Mouse (Mus musculus) liver, embryonic 12.5 days (tissue): Measurements from ENCODE around the gene Tdp2. TPM values are rescaled to one million over a fixed set of nuclear protein-coding genes. Genes with fewer than 3 reads are reported as not detected.
A peak's percentile ranks its signal among the peaks of the same experiment; 100 is the strongest.
"Not testable (repeated sequence)": the region's sequence is repeated elsewhere in the genome, so short reads cannot be mapped to it uniquely, and the experiment has no call there.

ENCODE experiments used
- ATAC-seq: fragments of 200-750 bp; cut with Nextera tagmentation; 2 replicates; pipeline ENCODE4 v1.8.0; 2017; ENCODE audit warnings: moderate number of reproducible peaks, mild to moderate bottlenecking, moderate library complexity
- H3K27ac ChIP-seq: fragments of 300-500 bp; sonication (generic); 2 replicates; pipeline ENCODE4 v1.5.1; 2016; ENCODE audit warnings: mild to moderate bottlenecking
- H3K27me3 ChIP-seq: fragments of 300-500 bp; sonication (generic); replicated peaks from 2 replicates; pipeline ENCODE4 v1.6.1; 2016; ENCODE audit warnings: mild to moderate bottlenecking, moderate library complexity
- H3K36me3 ChIP-seq: fragments of 300-500 bp; sonication (generic); 2 replicates; pipeline ENCODE4 v1.6.1; 2016; ENCODE audit warnings: mild to moderate bottlenecking, moderate library complexity
- H3K4me1 ChIP-seq: fragments of 300-500 bp; sonication (generic); 2 replicates; pipeline ENCODE4 v1.6.1; 2016
- H3K4me2 ChIP-seq: fragments of 300-500 bp; sonication (generic); 2 replicates; pipeline ENCODE4 v1.6.1; 2016; ENCODE audit warnings: mild to moderate bottlenecking, moderate library complexity
- H3K4me3 ChIP-seq: fragments of 300-500 bp; sonication (generic); 2 replicates; pipeline ENCODE4 v1.5.1; 2016; ENCODE audit warnings: mild to moderate bottlenecking, moderate library complexity
- H3K9ac ChIP-seq: fragments of 300-500 bp; sonication (generic); 2 replicates; pipeline ENCODE4 v1.6.1; 2016; ENCODE audit warnings: mild to moderate bottlenecking, moderate library complexity
- H3K9me3 ChIP-seq: fragments of 300-500 bp; sonication (generic); replicated peaks from 2 replicates; pipeline ENCODE4 v1.6.1; 2016; ENCODE audit warnings: mild to moderate bottlenecking, moderate library complexity
- WGBS: fragments of 180-500 bp; shearing (Covaris S2); methylation state at CpG from one replicate; pipeline ENCODE4 v1.1.7; 2016; ENCODE audit not compliant: insufficient replicate concordance; 5-methylcytosine and 5-hydroxymethylcytosine counted together
- polyA plus RNA-seq: library from polyadenylated mRNA; unstranded; fragments of >200 nt; fragmentation: Nextera tagmentation; extraction: Ambion mirVana; gene quantifications from 2 replicates; pipeline ENCODE4 v1.2.1, GENCODE M21; 2016

Gene Tdp2
- polyA plus RNA-seq, 1 experiment from 2014 or later, result 40.5 TPM

DNA sequence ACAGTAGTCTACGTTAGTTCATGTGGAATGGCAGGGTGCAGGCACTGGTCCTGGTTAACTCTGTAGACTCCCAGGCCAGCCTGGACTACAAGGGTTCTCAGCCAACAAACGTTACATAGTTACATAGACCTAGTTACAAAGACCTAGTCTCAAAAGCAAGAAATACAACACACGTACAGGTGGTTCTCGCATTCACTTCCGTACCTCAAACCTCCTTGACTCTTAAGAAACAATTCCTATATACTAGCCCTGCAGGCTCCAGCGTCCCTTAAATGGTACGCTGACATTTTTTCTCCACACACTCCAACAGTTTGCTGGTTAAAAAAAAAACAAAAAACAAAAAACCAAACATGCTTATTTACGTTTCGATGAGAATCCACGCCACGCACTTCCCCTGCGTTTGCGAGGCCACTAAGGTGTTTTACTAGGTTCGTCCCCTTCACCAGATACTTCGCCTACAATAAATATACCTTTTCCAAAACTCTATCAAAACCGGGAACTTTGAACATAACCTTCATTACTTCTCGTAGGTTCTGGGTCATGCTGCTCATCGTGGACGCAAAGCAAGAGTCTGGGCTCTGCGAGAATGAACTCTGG is 625 bp upstream of the Tdp2 start:
- Histone ChIP-seq H3K9me3 (no peaks in the 10 kb centered on the region), H3K27ac (peak overlapping the region; percentile 98), H3K36me3 (peaks cover 6% of the 10 kb centered on the region), H3K4me3 (peak overlapping the region; percentile 97), H3K9ac (peak overlapping the region; percentile 98), H3K4me2 (peak overlapping the region; percentile 78), H3K4me1 (peaks cover 25% of the 10 kb centered on the region), H3K27me3 (no peaks in the 10 kb centered on the region)
- ATAC-seq, result peak; percentile 5; the same call in 1 of the 2 replicates
- WGBS, result 2% methylated on average over 20 of the region's 20 CpGs

DNA sequence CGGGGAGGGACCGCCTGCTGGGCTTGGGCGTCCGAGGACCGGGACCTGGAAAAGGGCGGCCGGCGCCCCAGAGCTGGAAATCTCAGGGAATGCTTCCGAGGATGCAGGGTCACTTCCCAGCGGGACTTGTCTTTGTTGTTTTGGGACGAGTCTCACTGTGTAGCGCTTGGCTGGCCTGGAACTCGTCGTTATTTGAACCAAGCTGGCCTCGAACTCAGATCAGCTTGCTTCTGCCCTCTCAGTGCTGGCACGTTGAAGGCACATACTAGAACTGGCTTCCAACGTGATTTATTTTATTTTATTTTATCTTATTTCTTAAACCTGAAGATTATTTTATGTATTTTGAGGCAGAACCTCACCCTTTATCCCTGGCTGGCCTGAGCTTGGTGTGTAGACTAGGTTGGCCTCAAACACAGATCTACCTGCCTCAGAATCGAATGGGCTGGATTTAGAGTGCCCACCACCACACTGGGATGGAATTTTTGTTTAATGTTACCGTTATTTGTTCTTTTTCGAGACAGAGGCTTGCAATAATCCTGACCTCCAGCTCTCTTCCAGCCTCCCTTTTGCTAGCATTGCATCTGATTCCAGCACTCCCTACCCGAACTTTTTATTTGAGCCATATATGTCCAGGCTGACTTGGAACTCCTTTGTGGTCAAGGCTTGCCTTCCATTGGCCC is 792 bp downstream of the Tdp2 start:
- peak overlapping the region; percentile 97 for H3K4me3 ChIP-seq
- peak overlapping the region; percentile 98 for H3K27ac ChIP-seq
- H3K4me1 ChIP-seq, result peaks cover 32% of the 10 kb centered on the region
- peak overlapping the region; percentile 78 for H3K4me2 ChIP-seq
- no peaks in the 10 kb centered on the region for H3K9me3 ChIP-seq
- WGBS, result 4% methylated on average over 21 of the region's 21 CpGs
- peak overlapping the region; percentile 98 for H3K9ac ChIP-seq
- ATAC-seq, result 0 out of 2 replicates have a peak, but pooled peaks have one; percentile 2
- H3K27me3 ChIP-seq, result no peaks in the 10 kb centered on the region
- H3K36me3 ChIP-seq, result peaks cover 18% of the 10 kb centered on the region

DNA sequence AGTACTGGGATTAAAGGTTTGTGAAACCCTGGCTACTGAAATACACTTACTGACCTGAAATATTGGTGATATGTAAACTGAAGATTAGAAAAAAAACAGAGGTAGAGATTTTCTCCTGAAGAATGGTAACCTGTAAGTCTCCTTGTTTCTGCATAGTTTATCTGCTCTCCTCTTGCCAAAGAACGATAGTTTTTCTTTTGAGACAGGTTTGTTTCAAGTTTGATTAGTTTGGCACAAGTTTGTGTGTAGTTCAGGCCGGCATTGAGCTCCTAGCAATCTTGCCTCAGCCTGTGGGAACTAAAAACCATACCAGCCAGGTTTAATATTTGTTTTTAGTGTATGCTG is 1.3 kb downstream of the Tdp2 start:
- Histone ChIP-seq H3K4me1 (peaks cover 32% of the 10 kb centered on the region), H3K9ac (peak overlapping the region; percentile 98), H3K36me3 (peaks cover 23% of the 10 kb centered on the region), H3K4me3 (peak overlapping the region; percentile 97), H3K4me2 (peak overlapping the region; percentile 78), H3K9me3 (no peaks in the 10 kb centered on the region), H3K27me3 (no peaks in the 10 kb centered on the region), H3K27ac (0 out of 2 replicates have a peak overlapping the region, but pooled peaks have one; percentile 98)
- 43% methylated on average over 2 of the region's 2 CpGs for WGBS
- ATAC-seq, result no peak

DNA sequence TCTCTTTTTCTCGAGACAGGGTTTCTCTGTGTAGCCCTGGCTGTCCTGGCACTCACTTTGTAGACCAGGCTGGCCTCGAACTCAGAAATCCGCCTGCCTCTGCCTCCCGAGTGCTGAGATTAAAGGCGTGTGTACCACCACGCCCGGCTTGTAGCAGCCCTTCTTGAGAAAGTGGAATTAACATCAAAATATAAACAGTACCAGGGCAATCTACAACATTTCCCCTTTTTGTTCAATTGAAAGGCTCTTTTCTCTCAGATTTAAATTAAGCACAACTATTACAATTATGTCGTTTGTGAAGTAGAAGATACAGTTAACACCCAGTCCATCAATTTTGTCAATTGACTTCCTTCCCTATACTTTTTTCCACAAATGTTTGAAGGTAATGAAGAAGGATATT is 6.3 kb downstream of the Tdp2 start:
- 84% methylated on average over 8 of the region's 8 CpGs for WGBS
- H3K4me2 ChIP-seq, H3K27me3 ChIP-seq, ATAC-seq, H3K4me3 ChIP-seq, H3K9me3 ChIP-seq, H3K9ac ChIP-seq, H3K27ac ChIP-seq: not testable (repeated sequence)
- H3K36me3 ChIP-seq, result peaks cover 63% of the 10 kb centered on the region
- H3K4me1 ChIP-seq, result peaks cover 22% of the 10 kb centered on the region

DNA sequence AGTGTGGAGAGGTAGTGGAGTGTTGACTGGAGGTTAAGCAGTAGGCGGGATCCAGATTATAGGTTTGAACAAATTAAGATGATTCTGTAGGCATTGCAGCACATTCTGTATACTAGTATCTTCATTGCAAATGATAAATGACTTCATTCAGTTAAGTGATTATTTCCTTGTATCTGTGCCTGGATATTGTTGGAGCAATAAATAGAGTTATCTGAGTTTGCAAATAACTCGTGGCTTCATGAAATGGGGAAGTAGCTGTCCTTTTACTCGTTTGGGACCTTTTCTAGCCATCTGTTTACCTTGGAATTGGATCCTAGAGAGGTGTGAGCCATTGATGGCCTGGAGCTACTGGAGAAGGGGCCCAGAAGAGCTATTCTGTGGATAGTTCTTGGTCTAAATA is 8.4 kb downstream of the Tdp2 start:
- peaks cover 3% of the 10 kb centered on the region; the same call in 1 of the 2 replicates for H3K27me3 ChIP-seq
- no peak overlapping the region for H3K27ac ChIP-seq
- ATAC-seq, result no peak
- H3K4me2 ChIP-seq, result no peak overlapping the region
- peaks cover 12% of the 10 kb centered on the region for H3K4me1 ChIP-seq
- WGBS, result 49% methylated on average over 3 of the region's 3 CpGs
- H3K9ac ChIP-seq, result no peak overlapping the region
- H3K36me3 ChIP-seq, result peaks cover 61% of the 10 kb centered on the region
- H3K9me3 ChIP-seq, result no peaks in the 10 kb centered on the region
- H3K4me3 ChIP-seq, result no peak overlapping the region

DNA sequence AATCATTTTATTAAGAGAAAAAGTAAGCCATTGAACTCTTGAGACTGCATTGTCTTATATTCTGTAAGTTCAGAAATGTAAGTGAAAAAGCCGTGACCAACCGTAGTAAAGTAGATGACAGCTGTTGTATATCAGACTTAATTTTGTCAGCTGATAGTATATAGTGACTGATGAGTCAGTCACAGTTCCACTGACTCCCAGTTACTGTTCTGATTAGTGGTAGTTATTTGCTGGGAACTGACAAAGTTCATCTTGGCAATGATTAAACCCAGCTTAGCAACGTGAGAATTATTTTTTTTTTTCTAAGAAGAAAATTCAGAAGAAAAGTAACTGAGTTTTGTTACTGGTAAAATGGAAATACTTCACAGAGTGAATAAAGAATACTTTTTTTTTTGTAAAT is 10.2 kb downstream of the Tdp2 start:
- 78% methylated on average over 3 of the region's 3 CpGs for whole genome bisulfite sequencing
- Histone ChIP-seq H3K4me1 (peaks cover 10% of the 10 kb centered on the region), H3K9ac (no peak overlapping the region), H3K27ac (no peak overlapping the region), H3K4me2 (no peak overlapping the region), H3K9me3 (no peaks in the 10 kb centered on the region), H3K36me3 (peaks cover 48% of the 10 kb centered on the region), H3K27me3 (peaks cover 9% of the 10 kb centered on the region; the same call in 1 of the 2 replicates), H3K4me3 (no peak overlapping the region)
- no peak for ATAC-seq

DNA sequence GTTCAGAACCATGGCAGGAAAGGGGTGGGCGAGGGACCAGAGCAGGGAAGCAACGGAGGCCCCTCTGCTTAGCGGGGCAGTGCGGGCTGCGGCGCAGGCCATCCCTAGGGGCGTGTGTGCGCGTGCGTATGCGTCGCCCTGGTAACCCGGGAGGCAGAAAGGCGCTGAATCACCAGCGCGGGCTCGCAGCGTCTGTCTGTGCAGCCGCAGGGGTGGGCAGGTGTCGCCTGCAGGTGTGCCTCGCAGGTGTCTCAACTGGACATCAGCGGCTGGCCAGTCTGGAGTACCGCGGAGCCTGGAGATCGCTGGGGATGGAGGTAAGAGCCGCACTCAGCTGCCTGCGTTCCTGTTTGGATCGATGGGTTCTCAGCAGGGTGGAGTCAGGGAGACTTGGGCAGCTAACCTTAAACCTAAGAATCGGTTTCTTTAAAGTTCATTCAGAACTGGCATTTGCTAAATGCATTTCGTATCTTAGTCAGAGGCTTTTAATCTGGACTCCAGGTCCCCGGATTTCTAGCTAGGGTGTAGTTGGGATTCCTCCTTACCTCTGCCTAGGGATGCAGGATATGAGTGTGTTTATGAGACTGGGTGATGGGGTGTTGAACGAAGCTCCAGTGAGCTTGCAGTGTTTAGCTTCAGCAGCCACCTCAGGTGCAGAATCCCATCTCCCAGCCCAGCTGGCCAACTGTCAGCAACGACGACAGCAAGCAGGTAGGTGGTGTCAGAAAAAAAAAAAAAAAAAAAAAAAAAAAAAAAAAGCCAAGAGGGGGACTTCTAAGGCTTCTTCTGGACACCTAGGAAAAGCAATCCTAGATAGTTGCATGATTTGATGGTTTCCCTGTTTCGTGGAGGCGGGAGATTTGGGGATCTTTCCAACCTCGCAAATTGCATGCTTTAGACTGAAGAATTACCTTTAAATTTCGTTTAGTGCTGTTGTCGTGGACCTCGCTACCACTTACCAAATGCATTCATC is 13.8 kb downstream of the Tdp2 start, which contains the start of gene D130043K22Rik:
Gene D130043K22Rik, plus strand, starts transcription at position 153 of the 973 bp plus-strand sequence.
- Histone ChIP-seq H3K27ac (no peak within 1 kb of the TSS), H3K4me2 (peak within 1 kb of the TSS; percentile 74), H3K9ac (peak within 1 kb of the TSS; percentile 36; the same call in 1 of the 2 replicates), H3K36me3 (peaks cover 20% of the 10 kb centered on the region), H3K27me3 (peaks cover 9% of the 10 kb centered on the region; the same call in 1 of the 2 replicates), H3K9me3 (no peaks in the 10 kb centered on the region), H3K4me1 (peaks cover 10% of the 10 kb centered on the region), H3K4me3 (peak within 1 kb of the TSS; percentile 45)
- WGBS, result 20% methylated on average over 40 of the region's 40 CpGs
- ATAC-seq, result peak; percentile 71

DNA sequence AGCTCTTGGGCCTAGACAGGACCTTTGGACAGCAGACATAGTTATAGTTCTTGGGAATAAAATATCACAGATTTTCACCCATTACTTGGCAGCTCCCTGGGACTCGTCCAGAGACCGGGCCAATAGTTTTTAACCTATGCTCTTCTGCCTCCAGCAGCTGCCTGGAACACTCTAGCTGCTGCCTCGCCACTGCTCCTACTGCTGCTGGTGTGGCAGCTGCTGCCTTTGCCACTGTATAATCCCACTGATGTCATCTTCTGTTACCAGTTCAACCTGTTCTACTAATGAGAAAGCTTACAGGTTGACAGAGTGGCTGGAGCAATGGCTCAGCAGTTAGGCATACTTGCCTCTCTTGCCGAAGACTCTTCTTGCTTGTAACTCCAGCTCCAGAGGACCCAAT is 17.8 kb downstream of the Tdp2 start:
- no peak overlapping the region for H3K27ac ChIP-seq
- no peak for ATAC-seq
- 77% methylated on average over 4 of the region's 4 CpGs for WGBS

DNA sequence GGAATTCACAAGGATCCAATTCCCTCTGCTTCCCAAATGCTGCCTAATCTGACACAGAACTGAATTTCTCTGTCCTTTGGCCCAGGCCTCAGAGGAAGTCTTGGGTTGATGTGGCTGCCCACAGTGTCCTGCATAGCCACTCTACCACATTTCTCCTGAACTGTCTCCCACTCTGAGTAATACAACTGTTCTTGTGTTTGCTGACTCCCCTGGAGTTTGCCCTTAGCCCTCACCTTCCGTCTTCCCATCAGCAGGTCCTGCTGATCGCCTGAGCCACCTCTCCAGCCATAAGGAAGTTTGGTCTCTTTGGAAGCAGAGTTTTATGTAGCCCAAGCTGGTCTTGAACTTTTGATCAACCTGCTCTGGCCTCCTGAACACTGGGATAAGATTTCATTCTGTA is 20.5 kb downstream of the Tdp2 start:
- H3K36me3 ChIP-seq, result no peaks in the 10 kb centered on the region
- no peak overlapping the region for H3K4me2 ChIP-seq
- no peak overlapping the region for H3K9ac ChIP-seq
- H3K4me1 ChIP-seq, result no peaks in the 10 kb centered on the region
- ATAC-seq, result no peak
- no peak overlapping the region for H3K27ac ChIP-seq
- 63% methylated on average over 2 of the region's 2 CpGs for WGBS
- H3K27me3 ChIP-seq, result no peaks in the 10 kb centered on the region
- no peak overlapping the region for H3K4me3 ChIP-seq
- H3K9me3 ChIP-seq, result no peaks in the 10 kb centered on the region

More for the DNA sequence above, 17.8 kb downstream of the Tdp2 start:
- Histone ChIP-seq H3K36me3 (no peaks in the 10 kb centered on the region), H3K4me3 (no peak overlapping the region), H3K9ac (no peak overlapping the region), H3K9me3 (no peaks in the 10 kb centered on the region), H3K4me1 (peaks cover 10% of the 10 kb centered on the region), H3K27me3 (peaks cover 9% of the 10 kb centered on the region; the same call in 1 of the 2 replicates), H3K4me2 (no peak overlapping the region)

- no peak overlapping the region for H3K9ac ChIP-seq
- H3K27me3 ChIP-seq, result no peaks in the 10 kb centered on the region
- H3K4me3 ChIP-seq, result no peak overlapping the region
- ATAC-seq, result no peak
- H3K27ac ChIP-seq, result no peak overlapping the region
- WGBS, result 36% methylated on average over 3 of the region's 3 CpGs
- no peaks in the 10 kb centered on the region for H3K36me3 ChIP-seq
- no peak overlapping the region for H3K4me2 ChIP-seq
- no peaks in the 10 kb centered on the region for H3K9me3 ChIP-seq
- H3K4me1 ChIP-seq, result no peaks in the 10 kb centered on the region
Observed at GRCm38 (mm10) chr13:24852570-24852969, 21.1 kb downstream of the Tdp2 start.

- H3K9ac ChIP-seq, result no peak overlapping the region
- no peak for ATAC-seq
- no peaks in the 10 kb centered on the region; the same call in 1 of the 2 replicates for H3K4me1 ChIP-seq
- H3K27ac ChIP-seq, result no peak overlapping the region
- H3K4me3 ChIP-seq, result no peak overlapping the region
- H3K36me3 ChIP-seq, result no peaks in the 10 kb centered on the region
- H3K9me3 ChIP-seq, result no peaks in the 10 kb centered on the region
- no peak overlapping the region for H3K4me2 ChIP-seq
- no peaks in the 10 kb centered on the region; the same call in 1 of the 2 replicates for H3K27me3 ChIP-seq
Observed at GRCm38 (mm10) chr13:24859115-24859514, 27.6 kb downstream of the Tdp2 start.
